Mouse (Mus musculus) ovary, adult 2 months (tissue): ENCODE results near the gene Tex48. TPM values are rescaled to one million over a fixed set of nuclear protein-coding genes. Genes with fewer than 3 reads are reported as not detected.

Experiments
- polyA plus RNA-seq: library from polyadenylated mRNA; depleted of rRNA; stranded (reverse); fragments of >200 nt; gene quantifications from 2 replicates; pipeline ENCODE4 v1.2.3, GENCODE M21; 2012; rRNA removed

The Tex48 gene
- polyA plus RNA-seq, result not detected in 2 replicates

GRCm38 (mm10) chr4:63622378-63622835 is at the start of gene Tex48:
Tex48 (minus strand) TSS chr4:63622428.

GRCm38 (mm10) chr4:63663279-63663678 is 41.1 kb upstream of the Tex48 start, which contains the start of gene Gm11214:
Gm11214 (minus strand) TSS chr4:63663379.

GRCm38 (mm10) chr4:63604945-63605344 is 17.3 kb downstream of the Tex48 start, which contains the start of gene Gm11213:
Gm11213 (minus strand) TSS chr4:63605261.

DNA sequence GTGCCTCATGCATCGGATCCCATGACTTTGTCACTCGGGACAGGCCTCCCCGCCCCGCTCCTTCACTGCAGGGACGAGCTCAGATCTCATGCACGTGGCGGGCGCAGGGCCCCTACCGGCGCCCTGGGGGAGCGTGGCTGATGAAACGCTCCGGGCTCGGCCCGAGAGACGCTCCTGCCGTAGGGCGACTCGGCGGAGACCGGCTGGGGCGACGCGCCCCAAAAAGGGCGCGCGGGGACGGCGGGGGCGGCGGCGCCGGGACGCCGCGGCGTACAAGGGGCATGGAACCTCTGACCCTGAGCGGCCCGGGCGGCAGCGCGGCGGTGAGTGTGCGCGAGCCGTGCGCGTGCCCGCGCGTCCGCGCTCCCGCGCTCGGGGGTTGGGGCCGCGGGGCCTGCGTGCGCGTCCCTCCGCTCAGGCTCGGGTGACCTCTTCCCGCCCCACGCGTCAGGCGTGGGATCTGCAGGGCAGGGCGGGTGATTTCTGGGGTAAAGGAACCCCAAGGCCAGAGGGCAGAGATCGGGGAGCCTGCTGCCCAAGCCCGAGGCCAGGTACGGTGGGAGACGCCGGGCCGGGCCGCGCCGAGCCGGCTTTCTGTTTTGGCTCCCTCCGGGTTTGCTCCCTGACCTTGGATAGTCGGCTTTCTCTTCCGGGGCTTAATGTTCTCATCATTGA is 63.7 kb downstream of the Tex48 start, which contains the start of gene Tmem268:
Tmem268 (plus strand) TSS at position 375 of the 675 bp plus-strand sequence.

Other genes with a start within 250 kb of the Tex48 start
- 6.2 and 8.6 TPM in 2 replicates for gene Akna, start 219.1 kb downstream of the Tex48 start, polyA plus RNA-seq
- gene Whrn, start 126.4 kb downstream of the Tex48 start, polyA plus RNA-seq, result 42.3 and 43.6 TPM in 2 replicates
- gene Atp6v1g1, start 77.7 kb downstream of the Tex48 start, polyA plus RNA-seq, result 25.7 and 29.6 TPM in 2 replicates
- gene Tmem268, start 63.6 kb downstream of the Tex48 start, polyA plus RNA-seq, result 7.9 and 9.0 TPM in 2 replicates
- gene Gm11213, start 17.2 kb downstream of the Tex48 start, polyA plus RNA-seq, result not detected in 2 replicates
- not detected in 2 replicates for gene Gm11214, start 41.0 kb upstream of the Tex48 start, polyA plus RNA-seq
- gene Tnfsf15, start 122.7 kb upstream of the Tex48 start, polyA plus RNA-seq, result 0.07 TPM in 1 of 2 replicates, not detected in the other
- gene Tnfsf8, start 238.9 kb upstream of the Tex48 start, polyA plus RNA-seq, result 0.05 and 0.07 TPM in 2 replicates